Mouse (Mus musculus): Measurements from ENCODE around the gene Caln1. TPM values are rescaled to one million over a fixed set of nuclear protein-coding genes. Genes with fewer than 3 reads are reported as not detected.
A peak's percentile ranks its signal among the peaks of the same experiment; 100 is the strongest.

Gene Caln1
- total and polyA plus RNA-seq, 2 experiments from 2014 or later, result not detected

DNA sequence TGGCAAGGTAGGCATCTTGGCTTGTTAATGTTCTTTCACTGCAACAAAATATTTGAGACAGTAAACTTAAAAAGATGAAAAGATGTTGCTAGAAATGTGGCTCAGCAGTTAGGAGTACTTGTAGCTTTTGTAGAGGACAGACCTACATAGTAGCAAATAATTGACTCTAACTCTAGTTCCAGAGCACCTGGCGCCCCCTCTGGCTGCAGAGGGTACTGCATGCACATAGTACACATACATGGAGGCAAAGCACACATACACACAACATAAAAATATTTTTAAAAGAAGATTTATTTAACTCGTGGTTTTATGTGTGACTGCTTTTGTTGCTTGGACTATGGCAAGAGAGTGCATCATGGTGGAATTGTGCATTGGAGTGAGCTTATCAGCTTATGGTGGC, 151.3 kb downstream of the Caln1 start:
- H3K4me2 ChIP-seq (ENCODE audit: low read depth, low read length), result no peak overlapping the region
- WGBS, result 54% methylated on average over 2 of the region's 2 CpGs
- TF ChIP-seq EP300 (IDR thresholded peaks at IDR 0.05; ENCODE audit: low read depth), result no peak
- TF ChIP-seq CTCF (IDR thresholded peaks at IDR 0.05; ENCODE audit: low read depth), result 0 out of 2 replicates have a peak, but pooled peaks have one; percentile 8
- peaks cover 3% of the 10 kb centered on the region; the same call in 1 of the 2 replicates for H3K9me3 ChIP-seq (replicated peaks; ENCODE audit: control insufficient read depth, low read length)
- H3K9ac ChIP-seq (replicated peaks; ENCODE audit: low read depth, low read length), result no peak overlapping the region
- no peaks in the 10 kb centered on the region for H3K27me3 ChIP-seq (ENCODE audit: control insufficient read depth, insufficient read depth, low read length)
- ATAC-seq (ENCODE audit: insufficient read depth, low read depth) (no peak), DNase-seq (ENCODE audit: low spot score) (no peak)
- no peaks in the 10 kb centered on the region for H3K36me3 ChIP-seq (replicated peaks; ENCODE audit: control insufficient read depth, insufficient read depth, low read length)
- no peaks in the 10 kb centered on the region for H3K4me1 ChIP-seq (ENCODE audit: control insufficient read depth, insufficient read depth)
- H3K4me3 ChIP-seq (ENCODE audit: low read depth, low read length), result no peak overlapping the region
- H3K27ac ChIP-seq (ENCODE audit: low read depth), result no peak overlapping the region

- Histone ChIP-seq H3K4me2 (ENCODE audit: low read depth, low read length) (no peak overlapping the region), H3K4me3 (ENCODE audit: low read depth, low read length) (no peak overlapping the region), H3K27ac (ENCODE audit: low read depth) (no peak overlapping the region), H3K36me3 (replicated peaks; ENCODE audit: control insufficient read depth, insufficient read depth, low read length) (no peaks in the 10 kb centered on the region), H3K9me3 (replicated peaks; ENCODE audit: control insufficient read depth, low read length) (no peaks in the 10 kb centered on the region), H3K4me1 (ENCODE audit: control insufficient read depth, insufficient read depth) (no peaks in the 10 kb centered on the region), H3K27me3 (ENCODE audit: control insufficient read depth, insufficient read depth, low read length) (no peaks in the 10 kb centered on the region), H3K9ac (replicated peaks; ENCODE audit: low read depth, low read length) (no peak overlapping the region)
- ATAC-seq (ENCODE audit: insufficient read depth, low read depth), result no peak
- no peak for DNase-seq (ENCODE audit: low spot score)
- TF ChIP-seq CTCF (IDR thresholded peaks at IDR 0.05; ENCODE audit: low read depth), result no peak
- TF ChIP-seq EP300 (IDR thresholded peaks at IDR 0.05; ENCODE audit: low read depth), result no peak
- WGBS, result 75% methylated on average over 2 of the region's 2 CpGs
Observed at GRCm38 (mm10) chr5:130527416-130527815, 158.2 kb downstream of the Caln1 start.

- no peak overlapping the region for H3K4me3 ChIP-seq (ENCODE audit: low read depth, low read length)
- DNase-seq (ENCODE audit: low spot score), result no peak
- WGBS, result 72% methylated on average over 5 of the region's 5 CpGs
- no peak overlapping the region for H3K4me2 ChIP-seq (ENCODE audit: low read depth, low read length)
- TF ChIP-seq EP300 (IDR thresholded peaks at IDR 0.05; ENCODE audit: low read depth) (no peak), CTCF (IDR thresholded peaks at IDR 0.05; ENCODE audit: low read depth) (no peak)
- no peak for ATAC-seq (ENCODE audit: insufficient read depth, low read depth)
- no peaks in the 10 kb centered on the region for H3K4me1 ChIP-seq (ENCODE audit: control insufficient read depth, insufficient read depth)
- H3K36me3 ChIP-seq (replicated peaks; ENCODE audit: control insufficient read depth, insufficient read depth, low read length), result no peaks in the 10 kb centered on the region
- H3K27ac ChIP-seq (ENCODE audit: low read depth), result no peak overlapping the region
- no peak overlapping the region for H3K9ac ChIP-seq (replicated peaks; ENCODE audit: low read depth, low read length)
- no peaks in the 10 kb centered on the region for H3K27me3 ChIP-seq (ENCODE audit: control insufficient read depth, insufficient read depth, low read length)
- H3K9me3 ChIP-seq (replicated peaks; ENCODE audit: control insufficient read depth, low read length), result no peaks in the 10 kb centered on the region
Observed at GRCm38 (mm10) chr5:130547496-130547895, 178.2 kb downstream of the Caln1 start.

- Histone ChIP-seq H3K9ac (replicated peaks; ENCODE audit: low read depth, low read length) (no peak overlapping the region), H3K4me1 (ENCODE audit: control insufficient read depth, insufficient read depth) (no peaks in the 10 kb centered on the region), H3K4me3 (ENCODE audit: low read depth, low read length) (no peak overlapping the region), H3K4me2 (ENCODE audit: low read depth, low read length) (no peak overlapping the region), H3K27me3 (ENCODE audit: control insufficient read depth, insufficient read depth, low read length) (no peaks in the 10 kb centered on the region), H3K9me3 (replicated peaks; ENCODE audit: control insufficient read depth, low read length) (no peaks in the 10 kb centered on the region), H3K27ac (ENCODE audit: low read depth) (no peak overlapping the region), H3K36me3 (replicated peaks; ENCODE audit: control insufficient read depth, insufficient read depth, low read length) (no peaks in the 10 kb centered on the region)
- no peak for ATAC-seq (ENCODE audit: insufficient read depth, low read depth)
- no peak for TF ChIP-seq CTCF (IDR thresholded peaks at IDR 0.05; ENCODE audit: low read depth)
- TF ChIP-seq EP300 (IDR thresholded peaks at IDR 0.05; ENCODE audit: low read depth), result no peak
- no peak for DNase-seq (ENCODE audit: low spot score)
- 47% methylated on average over 4 of the region's 4 CpGs for WGBS
Observed at GRCm38 (mm10) chr5:130553916-130554315, 184.7 kb downstream of the Caln1 start.

DNA sequence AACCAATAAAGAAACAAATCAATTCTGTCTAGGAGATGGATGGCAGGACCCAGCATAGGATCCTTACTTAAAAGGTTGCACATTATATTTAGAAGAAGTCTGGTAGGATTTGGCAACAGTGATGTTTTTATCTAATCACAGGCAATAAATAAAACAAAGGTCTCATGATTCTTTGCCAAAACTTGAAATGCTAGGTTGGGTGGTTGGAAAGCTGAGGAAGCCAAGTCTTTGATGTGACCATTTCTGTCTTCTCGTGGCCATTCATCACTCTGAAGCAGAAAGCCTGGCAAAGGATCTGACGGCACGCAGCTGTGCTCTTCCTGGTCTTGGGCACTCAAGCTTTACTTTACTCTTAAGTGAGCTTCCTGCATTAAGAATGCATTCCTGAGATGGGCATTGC, 193.9 kb downstream of the Caln1 start:
- WGBS, result 61% methylated on average over 3 of the region's 3 CpGs
- Histone ChIP-seq H3K4me2 (ENCODE audit: low read depth, low read length) (no peak overlapping the region), H3K9me3 (replicated peaks; ENCODE audit: control insufficient read depth, low read length) (0 out of 2 replicates have a peak, but pooled peaks cover 8% of the 10 kb centered on the region), H3K27me3 (ENCODE audit: control insufficient read depth, insufficient read depth, low read length) (no peaks in the 10 kb centered on the region), H3K4me1 (ENCODE audit: control insufficient read depth, insufficient read depth) (no peaks in the 10 kb centered on the region), H3K36me3 (replicated peaks; ENCODE audit: control insufficient read depth, insufficient read depth, low read length) (no peaks in the 10 kb centered on the region), H3K27ac (ENCODE audit: low read depth) (no peak overlapping the region), H3K4me3 (ENCODE audit: low read depth, low read length) (no peak overlapping the region), H3K9ac (replicated peaks; ENCODE audit: low read depth, low read length) (no peak overlapping the region)
- DNase-seq (ENCODE audit: low spot score), result no peak
- TF ChIP-seq CTCF (IDR thresholded peaks at IDR 0.05; ENCODE audit: low read depth), result no peak
- no peak for TF ChIP-seq EP300 (IDR thresholded peaks at IDR 0.05; ENCODE audit: low read depth)
- no peak for ATAC-seq (ENCODE audit: insufficient read depth, low read depth)

DNA sequence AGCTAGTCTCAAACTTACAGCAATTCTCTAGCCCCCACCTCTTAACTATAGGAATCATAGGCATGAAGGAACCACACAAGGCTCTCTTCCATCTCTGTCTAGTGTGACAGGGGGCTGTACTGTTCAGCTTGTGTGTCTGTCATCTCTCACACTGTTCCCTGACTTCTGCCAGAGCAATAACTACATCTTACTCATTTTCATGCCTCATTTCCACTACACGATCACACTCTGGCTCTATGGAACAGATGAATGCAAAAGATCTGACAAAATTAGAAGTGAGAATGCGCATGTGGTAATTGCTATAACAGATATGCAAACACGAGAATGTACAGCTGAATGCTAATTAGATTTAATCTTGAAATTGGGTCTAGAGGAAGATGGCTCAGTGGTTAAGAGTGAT, 196.7 kb downstream of the Caln1 start:
- ATAC-seq (ENCODE audit: insufficient read depth, low read depth), result no peak

More for the DNA sequence above, 196.7 kb downstream of the Caln1 start:
- Histone ChIP-seq H3K4me3 (ENCODE audit: low read depth, low read length) (no peak overlapping the region), H3K9ac (replicated peaks; ENCODE audit: low read depth, low read length) (no peak overlapping the region), H3K9me3 (replicated peaks; ENCODE audit: control insufficient read depth, low read length) (0 out of 2 replicates have a peak, but pooled peaks cover 8% of the 10 kb centered on the region), H3K36me3 (replicated peaks; ENCODE audit: control insufficient read depth, insufficient read depth, low read length) (no peaks in the 10 kb centered on the region), H3K4me1 (ENCODE audit: control insufficient read depth, insufficient read depth) (no peaks in the 10 kb centered on the region), H3K27me3 (ENCODE audit: control insufficient read depth, insufficient read depth, low read length) (no peaks in the 10 kb centered on the region), H3K4me2 (ENCODE audit: low read depth, low read length) (no peak overlapping the region), H3K27ac (ENCODE audit: low read depth) (no peak overlapping the region)
- WGBS, result 71% methylated on average over 3 of the region's 3 CpGs
- no peak for TF ChIP-seq EP300 (IDR thresholded peaks at IDR 0.05; ENCODE audit: low read depth)
- no peak for TF ChIP-seq CTCF (IDR thresholded peaks at IDR 0.05; ENCODE audit: low read depth)
- DNase-seq (ENCODE audit: low spot score), result no peak
